Mouse (Mus musculus) heart, postnatal 36 days (tissue): ENCODE results near the gene Anp32e. TPM values are rescaled to one million over a fixed set of nuclear protein-coding genes. Genes with fewer than 3 reads are reported as not detected.
A peak's percentile ranks its signal among the peaks of the same experiment; 100 is the strongest.
"Not testable (repeated sequence)": the region's sequence is repeated elsewhere in the genome, so short reads cannot be mapped to it uniquely, and the experiment has no call there.

Source experiments
- DNase-seq, 2 experiments: peaks; one replicate each; pipeline ENCODE4 v3.0.0; 2021 to 2022
- intact Hi-C: fragments of 180-260 bp; cut with DNase I; formaldehyde crosslinking; loops from one replicate; pipeline ENCODE4 v1.15.1; 2025
- total RNA-seq, 2 experiments: library from RNA; stranded (reverse); gene quantifications; 2 replicates each; pipeline ENCODE4 v1.2.3; 2021

Anp32e gene
- total RNA-seq, 2 experiments from 2014 or later, result 82.7 to 85.9 TPM

DNA sequence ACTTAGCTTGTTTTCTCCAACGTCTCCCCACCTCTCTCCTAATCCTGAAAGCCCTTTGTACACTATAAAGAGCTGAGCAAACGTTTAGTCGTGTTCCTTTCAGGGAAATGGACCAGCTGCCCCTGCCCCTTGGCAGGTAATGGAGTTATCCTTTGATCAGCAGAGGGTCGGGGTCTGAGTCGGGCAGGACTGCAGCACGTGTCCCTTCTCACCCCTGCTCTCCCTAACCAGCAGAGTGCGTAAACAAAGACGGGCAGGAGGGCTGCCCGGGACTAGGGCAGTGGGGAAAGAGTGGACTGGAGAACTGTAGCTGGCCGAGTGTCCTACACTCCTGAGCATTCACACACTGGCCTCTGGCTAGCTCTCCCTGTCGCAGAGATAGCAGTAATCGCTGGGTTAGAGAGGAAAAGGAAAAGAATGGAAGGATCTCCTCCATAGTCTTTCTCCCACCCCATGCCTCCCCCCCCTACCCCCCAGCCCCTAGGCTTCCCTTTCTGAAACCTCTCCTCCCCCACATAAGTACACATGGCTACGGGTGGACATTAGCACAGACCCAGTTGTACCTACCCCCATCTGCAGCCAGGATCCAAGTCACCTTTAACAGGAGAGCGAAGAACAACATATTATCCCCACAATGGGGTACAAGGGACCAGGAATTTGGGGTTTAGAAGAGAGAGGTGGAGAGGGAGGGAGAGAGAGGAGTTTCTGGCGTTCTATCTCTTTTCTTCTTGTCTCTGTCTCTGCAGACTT lies 25.1 kb upstream of the Anp32e start:
- DNase-seq, result peak in 1 of 2 experiments; percentile 29
- intact Hi-C loops, result no loop called here

DNA sequence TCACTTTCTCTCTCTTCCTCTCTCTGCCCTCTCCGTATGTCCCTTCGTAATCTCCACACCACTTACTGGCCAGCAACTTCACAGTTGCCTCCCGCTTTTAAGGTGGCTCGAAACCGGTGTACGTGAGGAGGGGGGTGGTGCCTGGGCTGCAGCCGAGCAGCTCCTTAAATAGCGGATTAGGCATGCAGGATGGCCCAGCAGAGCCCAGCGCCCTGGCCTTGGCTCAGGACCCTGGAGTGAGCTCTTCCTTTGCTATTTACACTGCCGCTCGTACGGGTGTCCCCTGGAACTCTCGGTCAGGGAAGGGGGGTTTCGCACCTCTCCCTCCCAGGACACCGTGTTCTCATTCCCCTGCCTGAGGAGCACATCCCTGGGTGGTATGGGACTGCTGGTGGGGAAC lies 24.5 kb upstream of the Anp32e start, which contains the start of gene Car14:
TSS of gene Car14 (minus strand) at position 124 of the 400 bp plus-strand sequence.
- peak in 1 of 2 experiments; percentile 37 for DNase-seq
- intact Hi-C loops, result no loop called here

DNA sequence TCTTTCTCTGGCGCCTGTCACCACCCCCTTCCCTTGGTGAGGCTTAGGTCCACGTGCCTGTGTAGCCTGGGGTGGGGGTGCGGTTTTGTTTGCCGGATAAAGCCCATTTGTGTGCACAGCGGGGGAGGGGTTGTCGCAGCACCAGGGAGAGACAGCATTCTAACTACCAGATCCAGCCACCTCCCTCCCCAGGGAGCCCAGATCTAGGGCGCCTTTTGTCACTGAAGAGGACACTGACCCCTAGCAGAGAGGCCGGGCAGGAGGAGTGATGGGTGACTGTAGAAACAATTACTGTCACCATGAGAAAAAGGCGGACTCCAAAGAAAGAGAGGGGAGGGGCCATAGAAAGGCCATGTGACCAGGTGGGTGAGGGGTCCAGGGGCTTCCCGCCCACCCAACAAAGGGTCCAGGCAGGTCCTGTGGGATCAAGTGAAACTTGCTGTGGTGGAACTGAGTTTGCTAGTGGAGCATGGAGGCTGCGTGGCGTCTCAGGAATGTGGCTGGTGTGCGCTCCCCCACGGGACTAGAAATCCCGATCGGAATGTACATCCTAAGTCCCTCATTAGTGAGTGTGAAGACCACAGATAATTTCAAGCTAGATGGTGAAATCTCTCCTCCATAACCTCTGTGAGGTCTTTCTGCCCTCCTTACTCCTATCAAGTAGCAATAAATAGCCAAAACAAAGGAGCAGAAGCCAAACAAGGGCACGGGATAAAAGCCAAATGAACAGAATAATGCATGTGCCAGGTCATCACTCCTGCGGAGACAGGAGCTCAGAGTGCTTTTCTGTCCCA lies 23.7 kb upstream of the Anp32e start:
- peak in 1 of 2 experiments; percentile 52 for DNase-seq
- intact Hi-C loops, result loop anchor here (1.0 kb wide), 1 partner anchor 22 kb away; no protein-coding TSS in a partner anchor

DNA sequence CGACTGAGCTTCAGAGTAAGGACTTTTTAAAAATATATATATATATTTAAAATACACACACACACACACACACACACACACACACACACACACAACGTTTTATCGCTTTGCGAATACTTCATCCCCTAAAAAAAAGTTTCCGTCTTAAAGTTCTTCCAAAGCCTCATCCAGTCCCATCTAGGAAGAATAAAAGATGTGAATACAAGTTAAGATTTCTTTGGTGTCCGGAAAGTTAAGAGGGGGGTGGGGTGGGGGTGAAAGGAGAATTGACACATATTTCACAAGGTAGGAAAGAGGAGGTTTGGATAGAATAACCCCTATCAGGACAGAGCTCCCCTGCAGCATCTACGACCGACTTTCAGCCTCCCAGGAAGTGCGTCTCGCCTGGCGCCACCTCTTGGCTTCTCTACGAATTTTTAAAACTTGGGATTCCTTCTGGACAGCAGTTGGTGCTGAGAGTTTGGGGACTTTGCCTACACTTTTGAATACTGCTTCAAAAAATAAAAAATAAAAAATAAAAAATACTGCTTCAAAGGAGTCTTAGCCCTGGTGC lies 23.0 kb upstream of the Anp32e start:
- peak; percentile 62 to 64 for DNase-seq
- intact Hi-C loops, result loop anchor here (1.0 kb wide), 1 partner anchor 23 kb away; no protein-coding TSS in a partner anchor

DNA sequence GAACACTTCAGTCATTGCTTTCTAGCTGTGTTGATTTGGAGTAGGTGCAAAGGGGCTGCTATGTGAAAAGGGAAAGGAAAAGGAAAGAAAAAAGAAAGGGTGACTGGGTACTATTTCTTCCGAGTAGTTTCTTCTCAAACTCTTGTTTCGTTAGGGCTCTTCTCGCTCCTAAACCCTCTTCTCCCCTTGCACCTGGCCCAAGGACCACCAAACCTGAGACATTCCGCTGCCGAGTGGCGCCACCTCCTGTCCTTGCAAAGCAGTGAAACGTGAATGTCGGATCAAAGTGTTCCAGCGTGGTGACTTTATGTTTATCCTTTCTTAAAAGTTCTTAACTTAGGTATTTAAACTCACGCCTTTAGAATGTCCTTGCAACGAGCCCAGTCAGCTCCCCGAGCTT lies 22.2 kb upstream of the Anp32e start:
- intact Hi-C loops, result loop anchor here (1.0 kb wide), 1 partner anchor 45 kb away; no protein-coding TSS in a partner anchor
- peak; percentile 60 to 67 for DNase-seq

DNA sequence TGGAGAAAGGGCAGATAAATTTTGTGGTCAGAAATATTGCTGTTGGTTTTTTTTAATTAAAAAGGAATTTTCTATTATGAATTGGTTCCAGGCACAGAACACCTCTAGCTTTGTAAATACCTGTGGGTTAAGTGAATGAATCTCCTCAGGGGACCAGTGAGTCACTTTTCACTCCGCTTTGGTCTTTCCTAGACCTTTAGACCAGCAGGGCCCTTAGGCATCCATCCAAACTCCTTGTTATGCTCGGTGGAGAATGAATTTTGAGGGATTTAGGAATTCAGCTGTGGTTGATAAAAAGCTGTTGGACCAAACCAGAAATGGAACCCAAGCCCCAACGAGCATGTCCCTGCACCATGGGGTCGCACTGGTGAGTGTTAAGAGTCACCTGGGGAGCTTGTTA lies 21.4 kb upstream of the Anp32e start:
- intact Hi-C loops, result loop anchor here (1.0 kb wide), 1 partner anchor 45 kb away; no protein-coding TSS in a partner anchor
- no peak for DNase-seq

DNA sequence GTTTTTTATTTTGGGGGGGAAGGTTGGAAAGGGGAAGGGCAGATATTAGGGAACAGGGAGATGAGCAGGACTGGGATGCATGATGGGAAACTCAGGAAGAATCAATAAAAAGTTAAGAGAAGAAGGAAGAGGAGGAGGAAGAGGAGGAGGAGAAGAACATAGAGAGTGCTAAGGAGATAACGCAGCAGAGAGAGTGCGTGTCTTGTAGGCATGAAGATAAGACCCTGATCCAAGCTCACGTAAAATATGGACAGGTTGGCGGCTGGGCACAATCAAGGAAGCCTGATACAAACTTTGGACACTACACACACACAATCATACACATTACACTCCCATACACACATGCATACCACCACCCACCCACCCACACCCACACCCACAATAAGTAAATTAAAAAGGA lies 14.3 kb upstream of the Anp32e start:
- intact Hi-C loops, result no loop called here
- no peak for DNase-seq

DNA sequence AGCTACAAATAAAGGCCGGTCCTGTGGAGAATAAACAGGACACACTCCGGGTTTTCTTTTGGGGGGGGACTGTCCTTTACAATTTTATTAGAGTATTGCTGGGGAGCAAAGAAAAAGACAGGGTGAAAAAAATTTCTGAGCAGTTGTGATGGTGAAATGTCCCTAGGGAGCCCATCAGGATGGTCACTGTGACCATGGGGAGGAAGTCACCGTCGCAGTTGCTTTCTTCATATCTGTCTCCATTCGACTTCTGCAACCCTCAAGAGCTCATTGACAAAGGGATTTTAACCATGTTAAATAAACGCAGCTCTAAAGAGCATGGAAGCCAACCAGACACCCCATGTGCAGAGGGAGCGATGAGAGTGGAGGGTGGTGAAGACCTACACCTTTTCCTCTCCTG lies 12.3 kb upstream of the Anp32e start:
- no peak for DNase-seq
- intact Hi-C loops, result no loop called here

DNA sequence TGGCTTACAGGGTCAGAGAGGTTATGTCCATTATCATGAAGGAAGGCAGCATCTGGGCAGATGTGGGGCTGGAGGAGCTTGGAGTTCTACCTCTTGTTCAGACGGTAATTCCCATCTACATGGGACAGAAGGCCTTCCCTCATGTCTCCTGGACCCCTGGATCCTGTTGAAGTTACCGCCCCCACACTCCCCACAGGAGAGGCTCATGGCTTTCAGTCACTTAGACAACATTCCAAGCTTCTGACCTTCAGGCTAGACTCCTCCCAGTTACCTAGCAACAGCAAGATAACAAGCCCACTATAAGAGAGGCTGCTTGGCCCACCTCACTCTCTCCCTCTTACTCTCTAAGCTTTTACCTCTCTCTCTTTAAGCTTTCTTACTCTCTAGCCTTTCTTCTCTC lies 8.5 kb upstream of the Anp32e start:
- DNase-seq, intact Hi-C loops: not testable (repeated sequence)

DNA sequence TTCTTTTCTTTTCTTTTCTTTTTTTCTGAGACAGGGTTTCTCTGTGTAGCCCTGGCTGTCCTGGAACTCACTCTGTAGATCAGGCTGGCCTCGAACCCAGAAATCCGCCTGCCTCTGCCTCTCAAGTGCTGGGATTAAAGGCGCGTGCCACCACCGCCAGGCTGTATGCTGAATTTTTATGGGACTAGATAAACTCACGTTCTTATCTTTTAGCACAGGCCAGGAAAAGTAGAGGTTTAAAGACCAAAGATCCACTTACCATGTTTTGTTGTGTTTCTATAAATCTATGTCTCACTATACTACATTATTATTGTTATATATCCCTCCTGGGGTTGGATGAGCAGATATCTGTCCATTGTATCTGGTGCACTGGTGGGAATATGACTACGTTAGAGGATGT lies 5.6 kb upstream of the Anp32e start:
- DNase-seq, intact Hi-C loops: not testable (repeated sequence)

DNA sequence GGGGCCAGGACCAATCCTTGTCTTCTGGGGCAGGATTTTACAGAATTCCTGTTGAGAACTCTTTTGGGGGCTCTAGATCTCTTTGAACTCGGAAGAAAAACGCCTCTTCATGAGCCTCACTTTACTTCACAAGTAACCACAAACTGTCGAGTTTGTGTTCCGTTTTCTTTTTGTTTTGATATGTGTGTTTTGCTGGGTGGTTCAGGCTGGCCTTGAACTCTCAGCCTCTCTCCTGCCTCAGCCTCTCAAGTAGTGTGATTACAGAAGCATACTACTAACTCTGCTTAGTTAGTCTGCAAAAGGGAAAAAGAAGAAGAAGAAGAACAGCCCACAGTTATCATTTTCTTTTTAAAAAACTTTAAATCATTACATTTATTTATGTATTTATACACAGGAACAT lies 4.9 kb upstream of the Anp32e start:
- intact Hi-C loops, result no loop called here
- no peak for DNase-seq

DNA sequence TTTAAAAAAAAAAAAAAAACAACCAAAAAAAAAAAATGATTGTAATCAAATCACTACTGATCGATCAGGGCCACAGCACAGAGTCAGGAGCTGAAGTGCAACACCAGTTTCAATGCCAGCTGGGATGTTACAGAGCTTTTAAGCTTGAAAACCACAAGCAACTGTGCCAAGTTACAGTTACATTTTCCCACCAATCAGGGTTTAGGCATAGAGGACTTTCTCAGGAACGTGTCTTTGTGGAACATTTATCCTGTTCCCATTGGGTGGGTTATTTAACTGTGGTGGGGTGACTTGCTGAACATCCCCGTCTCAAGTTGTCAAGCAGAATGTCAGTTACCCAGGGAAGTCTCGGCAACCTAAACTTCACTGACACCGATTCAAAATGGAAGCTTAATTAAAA lies 4.0 kb upstream of the Anp32e start:
- intact Hi-C loops, result no loop called here
- DNase-seq, result no peak

DNA sequence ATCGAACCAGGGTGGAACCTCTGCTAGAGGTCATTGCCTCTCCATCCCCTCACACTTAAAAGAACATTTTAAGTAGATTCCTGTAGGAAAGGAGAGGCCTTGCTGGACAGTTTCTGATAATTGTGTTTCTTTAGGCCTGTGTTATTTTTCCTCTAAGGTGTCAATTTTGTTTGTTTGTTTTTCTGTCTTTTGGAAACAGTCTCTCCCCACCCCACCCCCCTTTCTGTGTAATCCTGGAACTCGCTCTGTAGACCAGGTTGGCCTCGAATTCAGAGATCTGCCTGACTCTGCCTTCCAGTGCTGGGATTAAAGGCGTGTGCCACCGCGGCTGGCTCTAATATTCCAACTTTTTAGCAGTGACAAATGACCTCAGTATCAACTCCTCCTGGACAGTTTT lies 787 bp upstream of the Anp32e start:
- intact Hi-C loops, result no loop called here

DNA sequence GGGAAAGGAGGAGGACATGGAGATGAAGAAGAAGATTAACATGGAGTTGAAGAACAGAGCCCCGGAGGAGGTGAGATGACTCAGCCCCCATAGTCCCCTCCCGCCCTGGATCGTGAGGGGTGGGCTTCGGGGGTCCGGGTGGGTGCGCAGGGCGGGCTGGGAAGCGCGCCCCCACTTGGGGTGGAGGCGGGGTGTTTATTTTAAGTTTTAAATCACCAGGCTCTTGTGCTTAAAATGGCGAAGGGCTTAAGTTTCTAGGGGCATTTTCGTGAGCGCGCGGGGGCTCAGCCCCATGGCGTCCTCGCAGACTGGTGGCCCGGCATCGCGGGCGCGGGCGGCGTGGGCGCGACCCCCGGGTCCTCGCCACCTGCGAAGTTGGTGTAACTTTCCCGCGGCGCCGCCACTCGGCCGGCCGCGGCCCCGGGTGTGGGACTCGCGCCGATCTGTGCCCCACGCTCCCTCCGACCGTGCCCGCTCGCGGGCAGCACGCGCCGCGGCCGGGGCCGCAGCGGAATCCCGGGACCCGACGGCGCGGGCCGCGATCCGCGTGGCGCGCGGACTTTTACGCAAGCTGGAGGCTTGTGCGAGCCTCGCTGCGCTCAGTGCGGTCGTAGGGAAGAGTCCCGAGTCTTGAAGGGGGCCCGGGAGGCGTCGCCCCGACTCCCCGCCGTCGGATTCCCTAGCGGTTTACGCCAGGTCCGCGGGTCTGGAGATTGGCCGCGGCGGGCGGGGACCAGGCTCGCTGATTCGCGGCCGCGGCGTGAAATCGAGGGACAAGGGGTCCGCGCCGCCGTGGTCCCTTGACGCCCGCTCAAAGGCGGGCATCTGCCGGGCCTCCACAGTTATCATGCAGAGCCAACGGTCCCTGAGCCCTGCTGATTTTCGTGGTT lies 780 bp downstream of the Anp32e start:
- intact Hi-C loops, result loop anchor here (2.0 kb wide), 1 partner anchor 19 kb away; no protein-coding TSS in a partner anchor

More for the DNA sequence above, 787 bp upstream of the Anp32e start:
- no peak for DNase-seq

DNA sequence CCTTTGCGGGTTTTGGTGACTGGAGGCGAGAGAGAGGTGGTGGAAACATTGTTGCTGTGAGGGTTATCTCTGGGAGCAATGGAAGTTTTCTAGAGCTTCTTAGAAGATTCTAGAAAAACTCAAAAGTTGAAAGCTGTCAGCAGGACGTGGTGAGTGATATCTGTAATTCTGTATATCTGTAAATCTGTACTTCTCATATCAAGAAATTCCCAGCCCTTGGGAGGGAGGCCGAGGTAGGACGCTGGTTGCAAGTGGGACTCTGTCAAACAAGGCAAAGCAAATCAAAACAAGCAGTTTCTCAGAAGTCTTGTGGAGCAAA lies 1.4 kb downstream of the Anp32e start:
- intact Hi-C loops, result loop anchor here (2.0 kb wide), 1 partner anchor 18 kb away; no protein-coding TSS in a partner anchor
- no peak for DNase-seq

More for the DNA sequence above, 780 bp downstream of the Anp32e start:
- DNase-seq, result peak; percentile 55 to 68

DNA sequence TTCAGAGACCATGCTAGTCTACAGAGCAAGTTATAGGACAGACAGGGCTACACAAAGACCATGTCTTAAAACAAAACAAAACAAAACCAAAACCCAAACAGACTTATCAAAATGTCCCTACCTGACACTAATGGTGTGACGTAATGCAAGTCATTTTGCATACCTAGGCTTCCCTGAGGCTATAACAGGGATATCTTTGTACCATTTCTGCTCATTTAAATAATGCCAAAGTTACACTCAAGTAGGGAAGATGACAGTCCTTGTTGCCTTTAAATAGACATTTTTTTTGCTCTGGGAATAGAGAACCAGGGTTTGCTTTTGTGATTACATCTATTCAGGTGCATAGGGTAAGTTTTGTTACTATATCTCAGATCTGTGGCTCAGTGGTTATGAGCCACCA lies 2.4 kb downstream of the Anp32e start:
- DNase-seq, result no peak
- intact Hi-C loops, result loop anchor here (2.0 kb wide), 1 partner anchor 17 kb away; no protein-coding TSS in a partner anchor

DNA sequence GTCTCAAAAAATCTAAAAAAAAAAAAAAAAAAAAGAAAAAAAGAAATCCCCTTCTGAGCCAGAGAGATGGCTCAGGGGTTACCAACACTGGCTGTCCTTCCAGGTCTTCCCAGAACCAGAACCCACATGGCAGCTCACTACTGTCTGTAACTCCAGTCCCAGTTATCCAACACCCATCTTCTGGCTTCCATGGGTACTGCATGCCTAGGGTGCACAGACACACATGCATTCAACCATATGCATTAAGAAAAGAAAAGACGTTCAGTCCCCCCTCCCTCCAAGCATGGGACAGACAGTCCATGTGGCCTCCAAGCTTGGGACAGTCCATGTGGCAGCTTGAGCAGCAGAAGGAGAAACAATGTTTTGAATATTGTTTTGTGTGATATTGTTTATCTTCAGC lies 3.1 kb downstream of the Anp32e start:
- intact Hi-C loops, result no loop called here
- no peak for DNase-seq

DNA sequence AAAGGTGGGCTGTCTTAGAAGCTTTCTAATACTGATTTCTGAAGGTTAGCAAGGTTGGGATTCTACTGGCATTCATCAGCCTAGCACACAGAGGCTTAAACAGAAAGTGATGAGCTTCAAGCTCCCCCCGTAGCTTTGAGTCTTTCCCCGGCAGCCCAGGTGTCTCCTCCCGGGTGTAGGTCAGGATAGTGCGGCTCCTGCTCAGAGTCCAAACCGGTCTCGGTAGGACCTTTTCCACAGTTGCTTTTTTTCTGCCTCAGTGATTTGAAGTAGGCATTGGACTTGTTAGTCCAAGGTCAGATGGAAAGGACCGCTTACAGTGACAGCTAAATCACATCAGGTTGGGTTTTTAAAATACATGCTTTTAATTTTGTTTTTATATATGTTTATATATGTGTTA lies 3.5 kb downstream of the Anp32e start:
- intact Hi-C loops, result no loop called here
- no peak for DNase-seq

DNA sequence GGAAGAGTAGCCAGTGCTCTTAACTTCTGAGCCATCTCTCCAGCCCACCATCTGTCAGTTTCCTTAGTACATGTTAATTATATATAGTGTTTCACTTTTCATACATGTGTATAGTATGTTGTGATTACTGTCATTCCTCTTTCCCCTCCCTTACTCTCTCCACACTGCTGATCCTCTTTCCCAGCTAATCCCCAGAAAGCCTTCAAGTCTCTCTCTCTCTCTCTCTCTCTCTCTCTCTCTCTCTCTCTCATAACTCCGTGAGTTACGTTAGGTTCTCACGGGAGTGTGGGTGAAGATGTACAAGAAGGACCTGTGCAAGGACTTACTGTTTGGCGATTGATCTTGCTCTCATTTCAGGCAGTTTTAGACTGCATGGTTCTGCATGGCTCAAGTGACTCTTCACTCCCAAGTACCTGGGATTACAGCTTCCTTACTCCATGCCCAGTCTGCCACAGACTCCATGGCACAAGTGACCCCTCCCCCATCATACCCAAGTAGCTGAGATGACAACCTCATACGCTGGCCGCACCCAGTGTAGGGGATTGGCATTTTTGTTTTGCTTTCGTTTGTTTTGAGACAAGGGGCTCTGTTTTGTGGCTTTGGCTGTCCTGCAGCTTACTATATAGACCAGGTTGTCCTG lies 4.2 kb downstream of the Anp32e start:
- intact Hi-C loops, result no loop called here
- no peak for DNase-seq

DNA sequence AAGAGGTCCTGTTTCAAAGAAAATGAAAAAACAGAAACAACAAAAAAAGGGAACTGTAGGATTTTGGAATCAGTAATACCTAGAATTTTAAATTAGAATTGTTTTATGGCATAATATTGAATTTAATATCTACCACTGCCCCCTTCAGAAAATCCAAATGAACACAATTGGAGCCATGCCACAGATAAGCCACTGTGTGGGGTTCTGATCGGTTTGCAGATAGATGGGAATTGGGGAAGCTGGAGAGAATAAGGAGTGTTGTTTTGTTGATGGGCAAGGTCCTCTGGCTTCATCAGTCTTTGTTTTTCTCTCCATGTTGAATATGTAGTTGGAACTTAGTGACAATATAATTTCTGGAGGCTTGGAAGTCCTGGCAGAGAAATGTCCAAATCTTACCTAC lies 5.4 kb downstream of the Anp32e start:
- intact Hi-C loops, result no loop called here
- DNase-seq, result no peak
